Mouse (Mus musculus) stomach, embryonic 15.5 days (tissue): ENCODE measurements at regions not wholly inside any gene's neighbourhood (a gene's known extent, or its start where the extent isn't known, plus 50 kb on each side); places are given as distances from the start of the nearest gene placed in this dataset.

Experiments
- ATAC-seq: fragments of 200-750 bp; cut with Nextera tagmentation; 2 replicates; pipeline ENCODE4 v1.8.0; 2017; ENCODE audit warnings: low read depth, moderate number of reproducible peaks, moderate TSS enrichment; ENCODE audit not compliant: insufficient read depth, low FRiP score
- H3K27ac ChIP-seq: fragments of 300-500 bp; sonication (generic); 2 replicates; pipeline ENCODE4 v1.5.1; 2015; ENCODE audit warnings: mild to moderate bottlenecking, inconsistent platforms
- H3K27me3 ChIP-seq: fragments of 300-500 bp; sonication (generic); replicated peaks from 2 replicates; pipeline ENCODE4 v1.6.1; 2015; ENCODE audit warnings: inconsistent platforms
- H3K36me3 ChIP-seq: fragments of 300-500 bp; sonication (generic); 2 replicates; pipeline ENCODE4 v1.6.1; 2015; ENCODE audit warnings: inconsistent platforms
- H3K4me1 ChIP-seq: fragments of 300-500 bp; sonication (generic); 2 replicates; pipeline ENCODE4 v1.6.1; 2015; ENCODE audit warnings: inconsistent platforms
- H3K4me2 ChIP-seq: fragments of 300-500 bp; sonication (generic); 2 replicates; pipeline ENCODE4 v1.6.1; 2015; ENCODE audit warnings: mild to moderate bottlenecking, inconsistent platforms
- H3K4me3 ChIP-seq: fragments of 300-500 bp; sonication (generic); replicated peaks from 2 replicates; pipeline ENCODE4 v1.5.1; 2015; ENCODE audit warnings: inconsistent platforms
- H3K9ac ChIP-seq: fragments of 300-500 bp; sonication (generic); 2 replicates; pipeline ENCODE4 v1.6.1; 2015; ENCODE audit warnings: inconsistent platforms
- H3K9me3 ChIP-seq: fragments of 300-500 bp; sonication (generic); 2 replicates; pipeline ENCODE4 v1.6.1; 2016; ENCODE audit warnings: inconsistent platforms
- WGBS: fragments of 180-500 bp; shearing (Covaris S2); methylation state at CpG from one replicate; pipeline ENCODE4 v1.1.7; 2015; 5-methylcytosine and 5-hydroxymethylcytosine counted together

DNA sequence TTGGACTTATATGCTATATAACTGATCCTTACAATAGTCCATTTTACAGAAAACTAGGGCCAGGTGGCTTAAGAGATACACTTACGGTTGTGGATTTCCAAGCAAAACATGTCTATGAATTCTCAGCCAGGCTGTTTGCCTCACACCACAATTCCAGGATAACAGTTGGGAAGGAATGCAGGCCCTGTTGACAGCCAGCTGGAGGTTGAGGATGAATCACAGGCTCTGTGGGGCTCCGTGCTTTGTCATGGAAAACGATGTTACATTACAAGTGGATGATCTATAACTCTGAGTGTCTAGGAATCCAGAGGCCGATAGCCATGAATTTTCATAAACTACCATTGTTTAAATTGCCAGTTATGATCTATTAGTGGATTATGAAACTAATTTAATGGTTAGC is 221.9 kb upstream of the Gm6657 start:
- H3K4me3 ChIP-seq, result no peak overlapping the region
- no peak overlapping the region for H3K4me2 ChIP-seq
- WGBS, result 27% methylated on average over 4 of the region's 4 CpGs
- ATAC-seq, result no peak; the same call in 1 of the 2 replicates
- no peak overlapping the region for H3K27ac ChIP-seq
- H3K9me3 ChIP-seq, result no peaks in the 10 kb centered on the region
- no peaks in the 10 kb centered on the region for H3K4me1 ChIP-seq
- no peak overlapping the region for H3K9ac ChIP-seq
- H3K36me3 ChIP-seq, result no peaks in the 10 kb centered on the region
- H3K27me3 ChIP-seq, result no peaks in the 10 kb centered on the region

DNA sequence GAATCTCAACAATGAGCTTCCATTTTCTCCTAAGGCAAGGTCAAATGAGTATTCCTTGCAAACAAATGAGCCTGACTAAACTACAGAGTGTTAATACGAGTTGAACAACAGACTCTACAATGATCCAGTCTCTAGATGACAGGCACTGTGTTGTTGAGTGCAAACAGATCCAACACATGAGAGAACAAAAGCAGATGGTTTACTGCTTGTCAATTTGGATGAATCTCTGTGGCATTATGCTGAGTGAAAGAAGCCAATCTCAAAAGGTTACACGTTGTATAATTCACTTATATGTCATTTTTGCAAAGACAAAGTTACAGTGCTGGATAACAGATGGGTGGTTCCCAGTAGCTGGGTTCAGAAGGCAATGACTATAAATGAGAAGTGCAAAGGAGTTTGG is 217.1 kb upstream of the Gm6657 start:
- Histone ChIP-seq H3K36me3 (no peaks in the 10 kb centered on the region), H3K4me1 (no peaks in the 10 kb centered on the region), H3K4me3 (no peak overlapping the region), H3K9ac (no peak overlapping the region), H3K27ac (no peak overlapping the region), H3K4me2 (no peak overlapping the region), H3K27me3 (no peaks in the 10 kb centered on the region), H3K9me3 (no peaks in the 10 kb centered on the region)
- 69% methylated on average over 2 of the region's 2 CpGs for WGBS
- ATAC-seq, result no peak

- Histone ChIP-seq H3K9me3 (no peaks in the 10 kb centered on the region), H3K36me3 (no peaks in the 10 kb centered on the region), H3K4me3 (no peak overlapping the region), H3K27me3 (no peaks in the 10 kb centered on the region), H3K27ac (no peak overlapping the region), H3K4me1 (no peaks in the 10 kb centered on the region), H3K4me2 (no peak overlapping the region), H3K9ac (no peak overlapping the region)
- WGBS, result 63% methylated on average over 8 of the region's 8 CpGs
- no peak for ATAC-seq
Observed at GRCm38 (mm10) chr12:77986738-77987137, 207.3 kb upstream of the Gm6657 start.

DNA sequence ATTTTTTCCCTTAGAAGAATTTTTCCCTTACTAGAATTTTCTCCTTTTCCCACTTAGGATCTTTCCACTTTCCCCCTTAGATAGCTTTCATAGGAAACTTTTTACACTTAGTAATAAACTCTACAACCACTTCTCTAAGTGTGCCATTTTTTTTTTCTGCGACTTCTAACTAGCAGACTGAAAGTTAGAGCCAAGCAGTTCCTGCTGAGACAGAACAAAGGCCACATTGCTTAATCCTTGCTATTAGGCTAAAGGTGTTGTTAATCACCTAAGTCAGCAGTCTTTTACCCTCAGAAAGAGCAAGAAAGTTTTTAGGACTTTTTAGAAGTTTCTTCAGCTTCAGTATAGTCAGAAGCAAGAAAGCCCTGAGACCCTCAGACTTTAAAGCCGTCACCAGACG is 204.3 kb upstream of the Gm6657 start:
- Histone ChIP-seq H3K4me3 (no peak overlapping the region), H3K27ac (no peak overlapping the region), H3K4me1 (no peaks in the 10 kb centered on the region), H3K27me3 (no peaks in the 10 kb centered on the region), H3K9me3 (no peaks in the 10 kb centered on the region), H3K36me3 (no peaks in the 10 kb centered on the region), H3K4me2 (no peak overlapping the region), H3K9ac (no peak overlapping the region)
- no peak for ATAC-seq
- 49% methylated on average over 3 of the region's 3 CpGs for WGBS

DNA sequence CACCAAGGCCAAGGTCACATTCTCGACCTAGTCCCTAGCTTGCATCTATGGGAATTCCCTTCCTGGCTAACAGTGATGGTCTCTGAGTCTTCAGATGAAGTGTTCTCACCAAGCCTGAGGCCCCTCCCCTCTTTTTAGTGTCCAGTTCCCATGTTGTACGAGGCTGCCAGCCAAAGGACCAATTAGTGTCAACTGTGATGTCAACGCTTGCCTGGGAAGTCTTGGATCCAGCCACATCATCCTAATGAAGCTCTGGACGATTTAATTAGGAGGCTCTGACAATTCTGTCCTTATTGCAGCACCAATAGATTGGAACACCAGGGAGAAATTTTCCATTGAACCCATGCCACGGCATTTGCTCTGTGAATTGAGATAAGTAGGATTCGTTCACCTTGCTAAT is 202.4 kb upstream of the Gm6657 start:
- H3K4me3 ChIP-seq, result no peak overlapping the region
- no peaks in the 10 kb centered on the region for H3K36me3 ChIP-seq
- H3K4me1 ChIP-seq, result no peaks in the 10 kb centered on the region
- no peak overlapping the region for H3K9ac ChIP-seq
- no peak overlapping the region for H3K4me2 ChIP-seq
- no peaks in the 10 kb centered on the region for H3K9me3 ChIP-seq
- WGBS, result 64% methylated on average over 6 of the region's 6 CpGs
- ATAC-seq, result no peak
- no peak overlapping the region for H3K27ac ChIP-seq
- H3K27me3 ChIP-seq, result no peaks in the 10 kb centered on the region

DNA sequence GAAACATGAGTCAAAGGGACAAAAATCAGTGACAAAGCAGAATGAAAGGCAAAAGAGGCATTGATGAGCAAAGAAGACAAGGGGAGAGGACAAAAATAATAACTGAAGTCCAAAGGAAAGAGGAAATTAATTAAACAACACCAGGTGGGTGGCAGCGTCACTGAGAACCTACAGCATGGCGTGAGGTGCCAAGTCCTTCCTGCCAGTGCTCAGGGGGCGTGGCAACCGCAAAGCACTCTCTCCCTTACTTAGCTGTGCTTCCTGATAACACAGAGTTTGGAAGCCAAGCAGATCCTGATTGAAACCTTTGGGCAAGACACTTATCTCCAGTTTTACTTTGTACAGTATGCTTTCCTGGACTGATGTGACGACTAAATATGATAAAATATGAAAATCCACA is 199.9 kb upstream of the Gm6657 start:
- no peaks in the 10 kb centered on the region for H3K9me3 ChIP-seq
- no peak overlapping the region for H3K27ac ChIP-seq
- H3K27me3 ChIP-seq, result no peaks in the 10 kb centered on the region
- no peaks in the 10 kb centered on the region for H3K36me3 ChIP-seq
- H3K9ac ChIP-seq, result no peak overlapping the region
- 75% methylated on average over 5 of the region's 5 CpGs for WGBS
- no peak overlapping the region for H3K4me3 ChIP-seq
- H3K4me1 ChIP-seq, result no peaks in the 10 kb centered on the region
- no peak overlapping the region for H3K4me2 ChIP-seq
- no peak for ATAC-seq

DNA sequence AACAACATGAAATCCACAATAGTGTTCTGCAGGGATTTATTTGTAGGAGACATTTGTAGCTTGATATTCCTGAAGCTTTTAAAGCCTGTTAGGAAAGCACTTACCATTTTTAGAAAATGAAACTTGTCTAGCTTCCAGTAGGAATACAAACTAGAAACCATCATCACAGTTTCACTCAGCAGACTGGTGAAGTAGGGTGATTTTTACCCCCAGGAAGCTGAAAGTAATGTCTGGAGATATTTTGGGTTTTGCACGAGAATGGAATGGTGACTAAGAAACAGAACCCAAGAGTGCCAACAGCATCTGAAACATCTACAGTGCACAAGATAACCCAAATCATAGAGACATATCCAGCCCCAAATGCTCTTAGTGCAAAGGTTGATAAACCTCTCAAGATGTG is 196.1 kb upstream of the Gm6657 start:
- 82% methylated on average over 1 of the region's 1 CpGs for WGBS
- no peak overlapping the region for H3K4me3 ChIP-seq
- H3K4me2 ChIP-seq, result no peak overlapping the region
- H3K36me3 ChIP-seq, result no peaks in the 10 kb centered on the region
- ATAC-seq, result no peak
- H3K27ac ChIP-seq, result no peak overlapping the region
- no peaks in the 10 kb centered on the region for H3K4me1 ChIP-seq
- H3K27me3 ChIP-seq, result no peaks in the 10 kb centered on the region
- H3K9me3 ChIP-seq, result no peaks in the 10 kb centered on the region
- no peak overlapping the region for H3K9ac ChIP-seq

- Histone ChIP-seq H3K27ac (no peak overlapping the region), H3K9me3 (no peaks in the 10 kb centered on the region), H3K36me3 (no peaks in the 10 kb centered on the region), H3K4me1 (no peaks in the 10 kb centered on the region), H3K27me3 (no peaks in the 10 kb centered on the region), H3K4me3 (no peak overlapping the region), H3K9ac (no peak overlapping the region), H3K4me2 (no peak overlapping the region)
- ATAC-seq, result no peak
- WGBS, result 77% methylated on average over 3 of the region's 3 CpGs
Observed at GRCm38 (mm10) chr12:78000401-78000800, 193.6 kb upstream of the Gm6657 start.

GRCm38 (mm10) chr12:78001846-78002245 is 192.2 kb upstream of the Gm6657 start:
- no peaks in the 10 kb centered on the region for H3K36me3 ChIP-seq
- no peaks in the 10 kb centered on the region for H3K9me3 ChIP-seq
- no peak overlapping the region for H3K4me3 ChIP-seq
- no peak overlapping the region for H3K27ac ChIP-seq
- no peak overlapping the region for H3K9ac ChIP-seq
- no peaks in the 10 kb centered on the region for H3K27me3 ChIP-seq
- no peak overlapping the region for H3K4me2 ChIP-seq
- H3K4me1 ChIP-seq, result no peaks in the 10 kb centered on the region
- ATAC-seq, result no peak
- 62% methylated on average over 9 of the region's 9 CpGs for WGBS

DNA sequence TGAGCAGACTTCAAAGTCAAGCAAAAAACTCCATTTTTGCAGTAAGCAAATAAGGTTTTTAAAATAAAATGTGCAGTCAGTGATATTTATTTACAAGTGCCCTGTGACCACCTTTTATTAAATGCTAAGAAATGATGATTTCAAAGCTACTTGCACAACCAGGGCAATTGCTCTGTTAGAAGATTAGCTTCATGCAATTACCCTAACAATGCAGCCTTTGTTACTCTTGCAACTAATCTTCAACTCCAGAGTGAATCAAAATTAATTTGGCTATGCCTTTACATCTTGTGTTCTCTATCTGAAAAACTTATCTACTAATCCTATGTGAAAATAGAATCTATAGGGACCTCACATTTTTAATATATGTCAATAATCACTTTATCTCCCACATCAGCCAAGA is 160.3 kb upstream of the Gm6657 start:
- no peak overlapping the region for H3K27ac ChIP-seq
- no peaks in the 10 kb centered on the region for H3K36me3 ChIP-seq
- ATAC-seq, result no peak
- no peaks in the 10 kb centered on the region for H3K4me1 ChIP-seq
- no peaks in the 10 kb centered on the region for H3K27me3 ChIP-seq
- no peaks in the 10 kb centered on the region for H3K9me3 ChIP-seq
- no peak overlapping the region for H3K9ac ChIP-seq
- H3K4me3 ChIP-seq, result no peak overlapping the region
- H3K4me2 ChIP-seq, result no peak overlapping the region

- Histone ChIP-seq H3K4me1 (no peaks in the 10 kb centered on the region), H3K27me3 (no peaks in the 10 kb centered on the region), H3K9ac (no peak overlapping the region), H3K4me3 (no peak overlapping the region), H3K27ac (no peak overlapping the region), H3K9me3 (no peaks in the 10 kb centered on the region), H3K36me3 (no peaks in the 10 kb centered on the region), H3K4me2 (no peak overlapping the region)
- WGBS, result 82% methylated on average over 4 of the region's 4 CpGs
- ATAC-seq, result no peak
Observed at GRCm38 (mm10) chr12:78046582-78046981, 147.5 kb upstream of the Gm6657 start.

DNA sequence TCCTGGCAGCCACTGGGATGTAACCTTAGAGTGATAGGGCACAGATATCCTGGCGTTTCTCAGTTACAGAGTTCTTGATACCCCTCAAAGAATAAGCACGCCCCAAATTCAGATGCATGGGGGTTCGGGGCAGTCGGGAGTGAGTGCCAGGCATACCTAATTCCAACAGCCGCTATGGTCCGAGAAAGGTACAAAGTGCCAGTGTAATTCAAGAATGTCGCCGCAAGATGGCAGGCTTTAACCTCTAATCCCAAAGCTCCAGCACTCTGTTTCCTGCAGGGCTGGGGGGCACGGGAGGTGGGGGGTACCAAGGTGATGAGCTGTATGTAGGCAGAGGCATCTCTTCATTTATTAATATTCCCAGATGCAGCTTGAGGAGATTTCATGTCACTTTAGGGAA is 138.1 kb upstream of the Gm6657 start:
- WGBS, result 5% methylated on average over 9 of the region's 9 CpGs
- no peak overlapping the region for H3K9ac ChIP-seq
- H3K4me3 ChIP-seq, result no peak overlapping the region
- ATAC-seq, result no peak
- no peaks in the 10 kb centered on the region for H3K9me3 ChIP-seq
- 0 out of 2 replicates have a peak overlapping the region, but pooled peaks have one; percentile 31 for H3K4me2 ChIP-seq
- H3K27ac ChIP-seq, result no peak overlapping the region
- no peaks in the 10 kb centered on the region for H3K36me3 ChIP-seq
- 0 out of 2 replicates have a peak, but pooled peaks cover 9% of the 10 kb centered on the region for H3K27me3 ChIP-seq
- 0 out of 2 replicates have a peak, but pooled peaks cover 2% of the 10 kb centered on the region for H3K4me1 ChIP-seq

- no peak for ATAC-seq
- Histone ChIP-seq H3K36me3 (no peaks in the 10 kb centered on the region), H3K4me2 (no peak overlapping the region), H3K27me3 (0 out of 2 replicates have a peak, but pooled peaks cover 9% of the 10 kb centered on the region), H3K9me3 (no peaks in the 10 kb centered on the region), H3K9ac (no peak overlapping the region), H3K27ac (no peak overlapping the region), H3K4me1 (0 out of 2 replicates have a peak, but pooled peaks cover 2% of the 10 kb centered on the region), H3K4me3 (no peak overlapping the region)
- WGBS, result 39% methylated on average over 3 of the region's 3 CpGs
Observed at GRCm38 (mm10) chr12:78057166-78057565, 136.9 kb upstream of the Gm6657 start.
